Mouse (Mus musculus) lung, postnatal 10 days (tissue): ENCODE results near the gene Nsmce3.

ENCODE experiments used
- DNase-seq: peaks from one replicate; pipeline ENCODE4 v3.0.0; 2021

Gene Nsmce3

DNA sequence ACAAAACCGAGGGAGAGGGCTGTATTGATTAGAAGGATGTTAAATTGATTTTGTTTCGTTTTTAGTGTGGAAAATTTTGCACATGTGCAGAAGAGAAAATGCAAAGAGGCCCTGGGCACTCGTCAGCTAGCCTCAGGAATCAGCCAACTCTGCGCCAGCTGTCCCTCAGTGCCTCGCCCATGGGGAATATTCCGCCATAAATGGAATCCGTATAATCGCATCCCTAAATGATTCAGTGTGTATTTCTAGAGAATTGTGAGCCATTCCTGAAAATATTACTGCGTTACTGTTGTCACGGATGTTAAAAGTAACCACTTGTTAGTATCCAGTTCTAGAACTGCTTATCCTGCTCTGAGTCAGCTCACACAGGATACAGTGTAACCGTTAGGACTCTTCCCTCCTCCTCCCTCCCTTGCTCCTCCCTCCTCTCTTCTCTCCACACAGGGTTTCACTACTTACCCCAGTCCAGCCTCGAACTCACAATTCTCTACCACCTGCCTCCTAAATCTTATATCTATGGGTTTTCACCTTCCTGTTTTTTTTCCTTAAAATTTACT lies 16.2 kb downstream of the Nsmce3 start:
- no peak for DNase-seq

DNA sequence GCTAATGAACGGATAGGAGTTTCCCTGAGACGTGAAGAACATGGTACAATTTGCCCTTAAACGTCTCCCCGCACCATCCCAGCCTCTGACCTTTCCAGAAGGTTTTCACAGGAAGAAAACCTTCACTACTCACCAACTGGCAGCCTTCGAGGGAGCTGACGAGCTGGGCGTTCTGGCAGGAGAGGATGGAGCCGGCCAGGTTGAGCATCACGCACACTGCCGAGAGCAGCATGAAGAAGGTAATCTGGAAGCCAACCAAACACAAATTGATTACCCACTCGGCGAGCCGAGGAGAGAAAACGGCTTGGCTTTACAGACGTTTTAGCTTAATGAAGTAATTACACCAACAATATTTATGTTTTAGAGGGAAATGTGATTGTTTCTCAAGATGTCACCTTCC lies 16.8 kb downstream of the Nsmce3 start:
- DNase-seq, result no peak

DNA sequence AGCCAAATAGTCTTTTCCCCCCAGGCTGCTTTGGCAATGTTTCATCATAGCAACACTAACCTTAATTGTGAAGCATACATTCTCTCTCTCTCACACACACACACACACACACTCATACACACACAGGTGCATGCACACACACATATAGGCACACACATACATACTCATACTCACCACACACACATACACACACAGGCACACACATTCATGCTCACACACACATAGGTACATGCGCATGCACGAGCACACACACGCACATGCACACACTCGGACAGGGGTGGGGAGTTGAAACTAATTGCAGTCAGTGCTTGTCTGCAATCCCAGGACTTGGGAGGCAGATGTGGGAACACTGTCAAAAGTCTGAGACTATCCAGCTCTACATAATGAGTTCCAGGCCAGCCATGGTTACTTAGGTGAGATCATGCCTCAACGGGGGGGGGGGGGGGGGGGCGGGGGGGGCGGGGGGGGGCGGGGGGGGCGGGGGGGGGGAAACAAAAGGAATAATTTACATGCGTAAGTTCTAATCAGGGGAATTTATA lies 17.3 kb downstream of the Nsmce3 start:
- no peak for DNase-seq

GRCm38 (mm10) chr7:64850791-64851190 lies 22.0 kb downstream of the Nsmce3 start:
- peak; percentile 27 for DNase-seq

DNA sequence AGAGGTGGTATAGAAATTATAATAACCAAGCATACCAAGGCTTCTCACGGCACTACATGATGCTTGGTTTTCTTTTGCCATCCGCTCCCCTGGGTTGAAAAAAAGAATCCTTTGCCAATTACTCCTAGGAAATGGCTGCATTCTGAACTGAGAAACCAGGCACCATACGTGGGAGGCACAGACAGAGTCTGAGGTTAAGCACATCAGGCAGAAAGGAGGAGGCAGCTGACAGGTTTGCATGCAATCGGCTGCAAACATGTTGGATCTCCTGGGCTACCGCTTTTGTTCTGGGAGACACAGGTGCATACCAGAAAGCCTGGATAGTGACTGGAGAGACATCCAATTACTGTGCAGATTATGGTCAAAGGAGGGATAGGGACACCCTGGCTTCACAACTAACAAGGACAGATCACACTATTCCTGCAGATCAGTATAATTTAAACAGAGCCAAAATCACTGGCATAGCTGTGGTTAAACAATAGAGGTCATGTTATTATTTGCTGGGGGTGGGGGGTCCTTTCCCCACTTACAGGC lies 25.4 kb downstream of the Nsmce3 start:
- DNase-seq, result no peak

GRCm38 (mm10) chr7:64846061-64846460 lies 26.7 kb downstream of the Nsmce3 start:
- DNase-seq, result peak; percentile 35

DNA sequence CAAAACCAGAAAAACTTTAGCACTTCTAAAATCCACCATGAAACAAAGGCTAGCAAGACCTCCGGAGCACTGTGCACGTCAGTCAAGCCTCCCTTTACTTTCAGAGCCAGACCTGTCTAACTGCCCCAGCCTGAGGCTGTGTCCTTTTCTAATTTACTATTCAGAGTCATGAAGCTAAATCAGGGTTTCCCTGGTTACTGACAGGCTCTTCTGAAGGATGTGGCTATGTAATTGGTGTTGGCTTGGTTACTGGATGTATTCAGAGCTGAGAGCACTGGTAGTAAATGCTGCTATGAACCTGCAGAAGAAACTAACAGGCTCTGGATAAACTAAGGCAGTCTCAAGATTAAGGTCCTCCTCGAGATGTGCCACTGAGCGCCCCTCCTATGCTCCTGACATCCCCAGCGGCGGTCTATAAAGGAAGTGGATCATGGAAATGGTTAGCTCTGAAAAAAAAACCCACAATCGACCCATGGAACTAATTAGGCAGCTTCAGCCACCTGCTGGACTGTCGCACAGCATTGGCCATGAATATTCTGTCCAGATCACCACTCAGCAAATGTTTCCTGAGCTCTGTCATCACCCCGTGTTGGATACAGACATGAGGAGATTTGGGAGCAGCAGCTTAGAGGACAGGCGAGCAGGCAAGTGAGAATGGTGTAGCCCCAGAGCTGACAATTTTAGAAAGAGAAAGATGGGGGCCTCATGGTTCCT lies 31.7 kb downstream of the Nsmce3 start:
- no peak for DNase-seq

DNA sequence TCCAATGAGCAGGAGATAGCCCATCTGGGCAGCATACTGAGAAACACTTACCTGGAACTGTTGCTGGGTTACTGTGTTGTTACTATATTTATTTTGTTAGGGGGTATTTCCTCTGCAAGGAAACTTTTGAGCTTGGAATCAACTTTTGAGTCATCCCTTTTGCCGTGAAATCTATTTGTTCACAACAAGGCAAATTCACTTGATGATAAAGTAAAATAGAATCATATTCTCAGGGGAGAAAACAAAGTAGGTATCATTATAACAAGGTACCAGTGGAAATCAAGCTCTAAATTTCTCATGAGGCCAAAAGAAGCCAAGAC lies 32.3 kb downstream of the Nsmce3 start:
- DNase-seq, result no peak

DNA sequence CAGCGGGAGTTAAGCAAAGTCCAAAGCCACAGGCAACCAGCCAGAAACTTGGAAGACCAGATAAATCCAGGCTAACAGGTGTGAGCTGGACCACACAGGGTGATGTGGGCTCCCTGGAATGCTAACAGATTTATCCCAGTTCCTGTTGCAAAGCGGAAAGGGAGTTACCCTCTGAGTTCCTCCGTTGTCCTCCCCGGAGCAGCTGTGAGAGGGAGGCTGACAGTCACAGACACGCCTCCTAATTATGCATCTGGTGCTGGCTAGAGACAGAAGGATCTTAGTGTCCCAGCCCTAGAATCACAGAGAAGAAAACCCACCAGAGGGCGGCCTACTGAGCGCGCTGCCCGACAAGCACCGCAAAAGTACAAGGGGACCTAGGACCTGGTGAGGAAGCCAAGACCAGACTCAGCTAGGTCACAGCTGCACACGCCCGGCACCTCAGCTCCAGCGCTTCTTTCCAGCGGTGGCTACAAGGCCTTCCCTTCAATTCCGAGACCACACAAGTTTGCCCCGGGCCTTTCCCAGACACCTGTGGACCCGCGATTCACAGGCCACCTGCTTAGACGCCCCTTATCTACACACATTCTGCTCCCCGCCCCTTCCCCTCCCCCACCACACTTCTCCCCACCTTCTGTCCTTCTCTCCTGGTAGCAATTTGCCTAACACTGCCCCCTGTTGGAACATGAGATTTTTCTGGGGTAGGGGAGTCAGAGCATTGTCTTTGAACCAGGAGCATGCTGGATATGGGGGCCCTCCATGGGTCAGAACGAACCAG lies 32.8 kb downstream of the Nsmce3 start:
- peak; percentile 83 for DNase-seq

- DNase-seq, result no peak
Observed at GRCm38 (mm10) chr7:64839281-64839680, 33.5 kb downstream of the Nsmce3 start.

DNA sequence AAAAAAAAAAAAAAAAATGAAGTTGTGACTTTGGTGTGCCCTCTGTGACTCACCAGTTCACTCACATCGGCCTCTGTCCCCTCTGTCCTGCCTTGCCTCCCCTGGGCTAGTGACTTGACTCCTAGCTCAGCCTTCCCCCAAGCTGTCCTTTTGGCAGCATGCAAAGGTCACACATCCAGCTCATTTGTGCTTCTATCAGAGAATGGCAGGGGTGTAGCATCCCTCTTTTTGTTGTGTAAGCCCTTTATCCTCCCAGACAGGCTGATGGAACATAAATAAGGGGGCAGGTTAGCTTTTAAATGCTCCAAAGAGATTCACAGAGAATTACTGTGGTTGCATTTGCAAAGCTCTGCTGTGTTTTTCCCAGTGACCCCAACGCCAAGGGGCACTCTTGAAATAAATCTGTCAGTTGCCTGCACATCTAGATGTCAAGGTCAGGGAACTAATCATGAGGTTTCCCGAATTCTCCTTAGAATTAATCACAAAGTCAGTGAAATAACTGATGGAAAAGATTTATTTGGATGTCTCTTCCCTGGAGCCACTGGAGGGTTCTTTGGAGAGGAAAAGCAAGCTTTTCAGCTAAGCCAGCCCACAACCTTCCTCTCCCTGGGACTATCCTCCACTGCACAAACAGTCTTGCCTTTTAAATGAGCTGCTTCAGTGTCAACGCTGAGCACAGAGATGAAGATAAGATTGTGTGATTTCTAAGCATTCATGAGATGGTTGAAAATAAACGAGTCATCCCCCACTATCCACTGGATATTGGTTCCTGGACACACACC lies 42.4 kb downstream of the Nsmce3 start:
- no peak for DNase-seq

DNA sequence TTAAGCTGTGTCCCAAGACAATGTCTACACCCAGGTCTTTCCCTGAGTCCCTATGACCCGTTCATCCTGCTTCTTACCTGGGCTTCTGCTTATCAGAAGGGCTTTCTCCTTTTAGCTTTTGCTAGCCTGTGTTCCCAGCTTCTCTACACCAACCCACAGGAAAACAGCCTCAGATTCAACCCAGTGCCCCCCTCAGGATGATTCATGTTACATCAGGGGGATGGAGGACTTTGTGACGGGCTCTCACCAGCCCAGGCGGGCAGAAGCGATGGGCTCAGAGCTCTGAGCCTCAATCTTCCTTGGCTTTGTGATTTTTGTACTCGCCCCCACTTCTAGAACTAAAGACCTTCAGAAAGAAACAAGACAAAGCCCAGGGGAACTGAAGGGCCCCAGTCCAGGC lies 51.7 kb downstream of the Nsmce3 start:
- no peak for DNase-seq

GRCm38 (mm10) chr7:64819683-64820082 lies 53.1 kb downstream of the Nsmce3 start:
- DNase-seq, result no peak
